Mouse (Mus musculus) heart, postnatal 0 days (tissue): ENCODE measurements around the gene Calm1.

ENCODE experiments used
- CTCF ChIP-seq: IDR thresholded peaks from 2 replicates; pipeline ENCODE4 v1.5.1; 2016; ENCODE audit warnings: antibody characterized with exemption, control low read depth, low read depth
- EP300 ChIP-seq: IDR thresholded peaks from 2 replicates; pipeline ENCODE4 v1.6.1; 2016; ENCODE audit warnings: antibody characterized with exemption, low read depth

DNA sequence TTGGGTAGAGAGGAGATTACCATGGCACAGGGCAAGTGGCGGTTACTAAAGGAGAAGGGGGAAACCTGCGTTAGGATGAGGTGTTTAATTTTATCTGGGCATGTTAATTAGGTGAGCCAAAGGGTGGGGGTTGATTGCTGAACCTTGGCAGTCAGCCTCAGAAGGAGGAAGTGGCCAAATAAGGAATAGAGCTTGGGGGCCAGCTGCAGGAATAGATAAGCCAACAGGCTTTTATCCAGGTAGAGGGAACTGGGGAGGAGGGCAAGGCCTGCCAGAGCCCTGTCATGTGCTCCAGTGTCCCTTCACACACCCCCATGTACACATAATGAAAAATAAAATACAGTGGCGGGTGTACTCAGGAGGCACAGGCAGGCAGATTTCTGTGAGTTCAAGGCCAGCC lies 13.2 kb downstream of the Calm1 start:
- TF ChIP-seq CTCF (no peak), EP300 (no peak)
